ENCODE assay signal across 8 mouse cellular contexts in genomic region chr12:75816981-75817856, GRCm38 (mm10). TPM values are rescaled to one million over a fixed set of nuclear protein-coding genes. Genes with fewer than 3 reads are reported as not detected.
A peak's percentile ranks its signal among the peaks of the same experiment; 100 is the strongest.
DNase-seq lines count a peak whose midpoint lies in the region; ATAC-seq lines count a peak whose summit lies in the region.

No protein-coding gene starts in this region.

- H3K36me3 ChIP-seq in megakaryocyte, embryonic 14.5 days (replicated peaks; ENCODE audit: low read length) = no peaks in the 10 kb centered on the region
- no peaks in the 10 kb centered on the region for H3K36me3 ChIP-seq in liver, embryonic 15.5 days (replicated peaks)
- H3K36me3 ChIP-seq in stomach, embryonic 14.5 days (ENCODE audit: control insufficient read depth, insufficient read depth, low read length) = no peaks in the 10 kb centered on the region

- ATAC-seq in CD4-positive, CD25-positive, alpha-beta regulatory T cell, adult 4 months = no peak
- ATAC-seq in megakaryocyte, adult 5-6 weeks (ENCODE audit: poor library complexity, severe bottlenecking) = no peak
- no peak for ATAC-seq in liver, embryonic 15.5 days (ENCODE audit: insufficient read depth)
- no peak for ATAC-seq in stomach, embryonic 14.5 days (ENCODE audit: insufficient number of reproducible peaks, insufficient read depth, low FRiP score, low read depth)

- peak overlapping the region; percentile 85 for H3K4me2 ChIP-seq in liver, embryonic 15.5 days
- peak overlapping the region; percentile 86 for H3K4me2 ChIP-seq in stomach, embryonic 14.5 days (replicated peaks; ENCODE audit: low read depth, low read length)

- H3K27ac ChIP-seq in liver, embryonic 15.5 days (replicated peaks) = no peak overlapping the region
- no peak overlapping the region for H3K27ac ChIP-seq in stomach, embryonic 14.5 days (ENCODE audit: low read length)

- peaks cover 89% of the 10 kb centered on the region for H3K27me3 ChIP-seq in megakaryocyte, embryonic 14.5 days (replicated peaks)
- H3K27me3 ChIP-seq in liver, embryonic 15.5 days = peaks cover 76% of the 10 kb centered on the region
- no peaks in the 10 kb centered on the region for H3K27me3 ChIP-seq in stomach, embryonic 14.5 days (ENCODE audit: control insufficient read depth, insufficient read depth, low read length)

- H3K4me1 ChIP-seq in megakaryocyte, embryonic 14.5 days = peaks cover 24% of the 10 kb centered on the region
- H3K4me1 ChIP-seq in liver, embryonic 15.5 days (replicated peaks) = peaks cover 24% of the 10 kb centered on the region
- peaks cover 15% of the 10 kb centered on the region for H3K4me1 ChIP-seq in stomach, embryonic 14.5 days (ENCODE audit: control insufficient read depth, insufficient read depth, low read length)

- no peak overlapping the region for H3K9ac ChIP-seq in liver, embryonic 15.5 days
- H3K9ac ChIP-seq in stomach, embryonic 14.5 days (replicated peaks; ENCODE audit: low read depth, low read length) = peak overlapping the region; percentile 78; the same call in 1 of the 2 replicates

- H3K4me3 ChIP-seq in megakaryocyte, embryonic 14.5 days (replicated peaks) = peak overlapping the region; percentile 94
- peak overlapping the region; percentile 66 for H3K4me3 ChIP-seq in liver, embryonic 15.5 days (replicated peaks)
- H3K4me3 ChIP-seq in stomach, embryonic 14.5 days (ENCODE audit: low read depth, low read length) = peak overlapping the region; percentile 94

- WGBS in liver, embryonic 15.5 days (ENCODE audit: insufficient replicate concordance) = 10% methylated on average over 25 of the region's 25 CpGs
- WGBS in stomach, embryonic 14.5 days = 11% methylated on average over 25 of the region's 25 CpGs

- H3K9me3 ChIP-seq in megakaryocyte, embryonic 14.5 days = peaks cover 11% of the 10 kb centered on the region
- no peaks in the 10 kb centered on the region for H3K9me3 ChIP-seq in liver, embryonic 15.5 days (replicated peaks)
- H3K9me3 ChIP-seq in stomach, embryonic 14.5 days (ENCODE audit: control insufficient read depth, low read depth, low read length) = no peaks in the 10 kb centered on the region

- DNase-seq in CD4-positive, CD25-positive, alpha-beta regulatory T cell, adult 2 months (ENCODE audit: low read depth, low spot score) = peak; percentile 22
- no peak for DNase-seq in layer of hippocampus, adult 9-11 months
- DNase-seq in gastrocnemius, postnatal 10 days = no peak

RNA-seq across cellular contexts. Expression of gene Syne2, which starts 0.7 kb away (rescaled TPM):
- 10 to 100 TPM; 10.9 to 19.2 TPM for polyA plus RNA-seq in CD4-positive, CD25-positive, alpha-beta regulatory T cell, adult 4 months (2017; shearing (Covaris generic))
- polyA plus RNA-seq in megakaryocyte, embryonic 14.5 days (2012; ENCODE audit: insufficient read depth, low replicate concordance) = 0.61 and 0.78 TPM in 2 replicates
- 17.4 and 17.8 TPM in 2 replicates for total RNA-seq in megakaryocyte, adult 5-6 weeks (2015)
- 31.6 and 34.6 TPM in 2 replicates for total RNA-seq in megakaryocyte, adult 5-6 weeks (2017)
- 5.1 and 5.8 TPM in 2 replicates for polyA plus RNA-seq in liver, embryonic 15.5 days (2015; fragmentation: Nextera tagmentation; extraction: Ambion mirVana)
- polyA plus RNA-seq in stomach, embryonic 14.5 days (2014; fragmentation: Nextera tagmentation; extraction: Ambion mirVana) = 63.6 and 64.2 TPM in 2 replicates
- total RNA-seq in gastrocnemius, postnatal 10 days (2021) = 10 to 100 TPM; 22.2 to 28.2 TPM
